Comparison of ENCODE assay signal across 9 mouse cellular contexts in the genomic region with DNA sequence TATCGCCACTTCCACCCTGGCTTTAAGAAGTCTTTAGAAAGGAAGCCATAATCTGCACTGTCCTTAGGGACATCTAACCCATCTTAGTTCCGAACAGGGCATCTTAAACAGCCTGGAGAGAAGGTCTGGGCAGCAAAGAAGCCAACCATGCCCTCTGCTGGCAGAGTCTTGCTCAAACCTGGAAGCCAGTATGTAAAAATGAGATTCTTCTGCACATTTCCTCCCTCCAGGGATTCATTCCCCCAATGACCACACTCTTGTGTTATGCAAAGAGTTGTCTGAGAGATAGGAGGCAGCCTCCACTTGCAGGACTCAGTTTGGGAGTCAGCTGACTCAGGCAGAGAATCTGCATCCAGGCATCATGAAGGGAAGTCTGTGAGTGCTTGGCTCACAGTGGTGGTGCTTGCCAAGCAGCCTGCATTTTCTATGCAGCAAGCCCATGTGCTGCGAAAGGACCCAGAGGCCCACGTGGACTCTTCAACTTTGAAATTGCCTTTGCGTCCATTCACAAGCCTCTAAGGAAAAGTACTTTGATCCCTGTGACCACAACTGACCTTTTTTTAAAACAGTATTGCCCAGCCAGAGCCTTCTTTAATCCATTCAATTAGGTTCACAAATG.
DNase-seq lines count a peak whose midpoint lies in the region; ATAC-seq and TF ChIP-seq lines count a peak whose summit lies in the region.
"Had no signal": no experiment of that assay in that cellular context is flagged by ENCODE, and none has a peak within 500 bp of the region (broad histone marks: within the 10 kb centered on the region; RNA-seq: fewer than 3 reads in every experiment).

No protein-coding gene starts in this region.

- peak; percentile 90 for TF ChIP-seq EP300 in heart, adult 2 months (IDR thresholded peaks at IDR 0.05; ENCODE audit: insufficient read depth, low read depth, low read length)

- H3K4me1 ChIP-seq in forebrain, postnatal 0 days (ENCODE audit: insufficient read depth) = no peaks in the 10 kb centered on the region
- H3K4me1 ChIP-seq in forebrain, embryonic 16.5 days (replicated peaks; ENCODE audit: control insufficient read depth, insufficient read depth, low read length) = no peaks in the 10 kb centered on the region
- H3K4me1 ChIP-seq in heart, adult 2 months (ENCODE audit: control insufficient read depth, insufficient read depth, low read length) = peaks cover 13% of the 10 kb centered on the region

- TF ChIP-seq POLR2A in heart, adult 2 months (IDR thresholded peaks at IDR 0.05; ENCODE audit: insufficient read depth, low read depth, low read length) = no peak

- H3K4me3 ChIP-seq in forebrain, postnatal 0 days (ENCODE audit: low read depth, low read length) = no peak overlapping the region
- H3K4me3 ChIP-seq in forebrain, embryonic 16.5 days (replicated peaks; ENCODE audit: low read length) = no peak overlapping the region
- H3K4me3 ChIP-seq in heart, adult 2 months = no peak overlapping the region
- H3K4me3 ChIP-seq: megakaryocyte, embryonic 14.5 days had no signal

- no peak overlapping the region for H3K9ac ChIP-seq in forebrain, postnatal 0 days
- no peak overlapping the region for H3K9ac ChIP-seq in forebrain, embryonic 16.5 days (replicated peaks; ENCODE audit: low read depth, low read length)
- H3K9ac ChIP-seq in heart, adult 2 months (ENCODE audit: low read depth, low read length) = no peak overlapping the region

- no peak overlapping the region for H3K4me2 ChIP-seq in forebrain, postnatal 0 days (ENCODE audit: low read depth)
- no peak overlapping the region for H3K4me2 ChIP-seq in forebrain, embryonic 16.5 days (ENCODE audit: low read length)

- no peak overlapping the region for H3K27ac ChIP-seq in forebrain, postnatal 0 days (ENCODE audit: low read depth, low read length)
- no peak overlapping the region for H3K27ac ChIP-seq in forebrain, embryonic 16.5 days (ENCODE audit: low read length)
- no peak overlapping the region for H3K27ac ChIP-seq in heart, adult 2 months

- H3K36me3 ChIP-seq in forebrain, postnatal 0 days (ENCODE audit: insufficient read depth) = no peaks in the 10 kb centered on the region
- H3K36me3 ChIP-seq in forebrain, embryonic 16.5 days (ENCODE audit: control insufficient read depth, insufficient read depth) = no peaks in the 10 kb centered on the region
- H3K36me3 ChIP-seq in heart, adult 2 months (ENCODE audit: control insufficient read depth, insufficient read depth, low read length) = no peaks in the 10 kb centered on the region

- WGBS in forebrain, postnatal 0 days = 51% methylated on average over 5 of the region's 5 CpGs
- WGBS in forebrain, embryonic 16.5 days = 54% methylated on average over 5 of the region's 5 CpGs
- 43% methylated on average over 5 of the region's 5 CpGs for WGBS in heart, adult 2 months

- peak; percentile 14 for DNase-seq in forebrain, postnatal 0 days
- peak; percentile 26 for DNase-seq in urinary bladder, postnatal 25 days (ENCODE audit: low spot score)
- DNase-seq in urinary bladder, postnatal 4 days (ENCODE audit: low spot score in 2 of 2) = no peak
- DNase-seq in heart, adult 2 months = peak; percentile 66 to 71
- DNase-seq in kidney, postnatal 4 days = peak; percentile 68 to 75
- DNase-seq in yolk sac, embryonic 10.5 days (ENCODE audit: low spot score) = no peak

- no peaks in the 10 kb centered on the region for H3K79me2 ChIP-seq in heart, adult 2 months (replicated peaks; ENCODE audit: control insufficient read depth, insufficient read depth, low read length)

- peak; percentile 56 for TF ChIP-seq CTCF in forebrain, postnatal 0 days (IDR thresholded peaks at IDR 0.05; ENCODE audit: low read depth)
- TF ChIP-seq CTCF in heart, adult 2 months (IDR thresholded peaks at IDR 0.05) = peak; percentile 86

- intact Hi-C loops in heart, adult 2 months (cut with DNase I) = loop anchor here (1.0 to 5.0 kb wide), 2 partner anchors 37 to 94 kb away; no protein-coding TSS in a partner anchor

- H3K9me3 ChIP-seq in forebrain, postnatal 0 days (ENCODE audit: low read length) = no peaks in the 10 kb centered on the region
- H3K9me3 ChIP-seq in forebrain, embryonic 16.5 days (ENCODE audit: control insufficient read depth, low read length) = no peaks in the 10 kb centered on the region
- H3K9me3 ChIP-seq: megakaryocyte, embryonic 14.5 days had no signal

- ATAC-seq in forebrain, postnatal 0 days = no peak; the same call in 1 of the 2 replicates
- ATAC-seq in forebrain, embryonic 16.5 days = no peak
- peak; percentile 65 for ATAC-seq in neutrophil, adult 5-6 weeks (ENCODE audit: extremely low read depth, insufficient number of reproducible peaks, low FRiP score, poor library complexity, severe bottlenecking)

- H3K27me3 ChIP-seq in forebrain, postnatal 0 days (ENCODE audit: insufficient read depth, low read length) = no peaks in the 10 kb centered on the region
- H3K27me3 ChIP-seq in forebrain, embryonic 16.5 days (replicated peaks; ENCODE audit: control insufficient read depth, insufficient read depth, low read length) = no peaks in the 10 kb centered on the region
- H3K27me3 ChIP-seq in heart, adult 2 months (ENCODE audit: control insufficient read depth, insufficient read depth, low read length) = no peaks in the 10 kb centered on the region

Comparison
In these comparisons a context has a peak if more than half of its experiments do, and no peak if none do; other contexts are left out.
1. DNase-seq: peak in forebrain, postnatal 0 days (single experiment), urinary bladder, postnatal 25 days (single experiment), heart, adult 2 months (2 of 2) and kidney, postnatal 4 days (2 of 2); none in urinary bladder, postnatal 4 days (0 of 2) and yolk sac, embryonic 10.5 days (single experiment).